Mouse (Mus musculus) cerebellum, adult 11 months (tissue): ENCODE measurements around the gene Add3.

Source experiments
- DNase-seq: peaks from one replicate; pipeline ENCODE4 v3.0.0; 2022

Gene Add3

GRCm38 (mm10) chr19:53247558-53247957 is 107.3 kb downstream of the Add3 start:
- DNase-seq = no peak

- DNase-seq = peak; percentile 49
These were observed 107.8 kb downstream of the Add3 start for GRCm38 (mm10) chr19:53248023-53248494.

- DNase-seq = no peak
These were observed 110.8 kb downstream of the Add3 start for GRCm38 (mm10) chr19:53251015-53251414.

GRCm38 (mm10) chr19:53251656-53252055 is 111.4 kb downstream of the Add3 start:
- no peak for DNase-seq

- no peak for DNase-seq
These were observed 112.1 kb downstream of the Add3 start for GRCm38 (mm10) chr19:53252111-53253028.

GRCm38 (mm10) chr19:53256361-53256760 is 116.1 kb downstream of the Add3 start:
- no peak for DNase-seq

GRCm38 (mm10) chr19:53256991-53257594 is 116.8 kb downstream of the Add3 start:
- DNase-seq = no peak

GRCm38 (mm10) chr19:53257631-53258560 is 117.7 kb downstream of the Add3 start:
- DNase-seq = no peak

GRCm38 (mm10) chr19:53258740-53259506 is 118.7 kb downstream of the Add3 start:
- DNase-seq = peak; percentile 27

- DNase-seq = peak; percentile 60
These were observed 119.3 kb downstream of the Add3 start for GRCm38 (mm10) chr19:53259541-53259940.

GRCm38 (mm10) chr19:53260261-53260660 is 120.0 kb downstream of the Add3 start:
- DNase-seq = no peak

GRCm38 (mm10) chr19:53260828-53261227 is 120.6 kb downstream of the Add3 start:
- no peak for DNase-seq

GRCm38 (mm10) chr19:53262061-53262460 is 121.8 kb downstream of the Add3 start:
- DNase-seq = no peak

GRCm38 (mm10) chr19:53263859-53264733 is 123.9 kb downstream of the Add3 start:
- no peak for DNase-seq

- no peak for DNase-seq
These were observed 124.8 kb downstream of the Add3 start for GRCm38 (mm10) chr19:53264821-53265727.

- no peak for DNase-seq
These were observed 127.1 kb downstream of the Add3 start for GRCm38 (mm10) chr19:53267305-53267704.

GRCm38 (mm10) chr19:53273055-53273722 is 132.9 kb downstream of the Add3 start:
- DNase-seq = no peak

- no peak for DNase-seq
These were observed 133.7 kb downstream of the Add3 start for GRCm38 (mm10) chr19:53273781-53274428.

GRCm38 (mm10) chr19:53275204-53275603 is 135.0 kb downstream of the Add3 start:
- no peak for DNase-seq
